Mouse (Mus musculus): ENCODE data around the gene Sipa1l3.

DNA sequence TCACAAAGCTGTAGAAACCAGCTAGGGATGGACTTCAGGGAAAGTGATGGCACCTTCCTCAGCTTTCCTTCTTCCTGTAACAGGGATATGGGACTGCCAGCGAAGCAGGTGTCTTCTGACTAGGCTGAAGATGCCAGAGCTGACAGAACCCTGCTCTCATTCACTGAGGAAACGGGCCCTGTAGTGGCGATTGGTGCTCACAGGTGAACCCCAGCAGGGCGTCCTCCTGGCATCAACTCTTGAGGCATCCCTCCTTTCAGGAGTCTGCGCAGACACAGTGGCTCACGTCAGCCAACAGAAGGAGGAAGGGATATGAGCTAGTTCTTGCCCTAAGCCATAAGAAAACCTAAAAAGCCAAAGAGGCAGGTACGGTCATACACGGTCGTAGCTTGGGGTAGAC, 17.2 kb downstream of the Sipa1l3 start:
- TF ChIP-seq CTCF (IDR thresholded peaks at IDR 0.05; ENCODE audit: borderline replicate concordance, insufficient read depth, low read depth, low read length) (no peak), POLR2A (IDR thresholded peaks at IDR 0.05; ENCODE audit: borderline replicate concordance, insufficient read depth, low read length) (no peak)
